Mouse (Mus musculus): ENCODE results near the gene L1cam. TPM values are rescaled to one million over a fixed set of nuclear protein-coding genes. Genes with fewer than 3 reads are reported as not detected.

L1cam gene
- total RNA-seq (2021) = 1 to 10 TPM; 2.1 to 3.7 TPM
- 2.9 and 3.3 TPM in 2 replicates for polyA plus RNA-seq (2012; rRNA removed)
- long read RNA-seq, partial matches to known transcripts = 0 of 1 reads
- long read RNA-seq, other reads (novel, unspliced or antisense) = 1 of 1 reads

DNA sequence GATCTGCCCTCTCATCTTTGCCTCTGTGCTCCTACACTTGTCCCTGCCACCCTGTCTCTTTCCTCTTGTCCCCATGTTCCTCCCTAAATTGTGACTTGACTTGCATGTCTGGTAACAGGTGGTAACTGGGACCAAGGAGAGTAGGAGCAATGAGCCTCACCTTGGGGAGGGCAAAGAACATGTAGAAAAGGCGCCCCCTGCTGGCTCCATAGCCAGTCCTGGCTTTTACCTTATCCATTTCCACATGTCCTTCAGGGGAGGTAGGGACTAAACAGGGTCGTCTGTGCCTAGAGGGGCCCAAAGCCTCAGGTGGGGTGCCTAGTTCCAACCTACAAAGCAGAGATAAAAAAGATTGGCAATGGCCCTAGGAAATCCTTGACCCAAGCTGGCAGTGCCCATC lies at the start of gene L1cam:
Gene L1cam (minus strand): TSS at position 387 of the 400 bp plus-strand sequence.
- Histone ChIP-seq H3K36me3 (ENCODE audit: control insufficient read depth, insufficient read depth, low read length) (no peaks in the 10 kb centered on the region), H3K27me3 (ENCODE audit: control insufficient read depth, insufficient read depth, low read length) (no peaks in the 10 kb centered on the region), H3K27ac (no peak within 1 kb of the TSS), H3K9ac (ENCODE audit: low read depth, low read length) (no peak within 1 kb of the TSS), H3K79me2 (replicated peaks; ENCODE audit: control insufficient read depth, insufficient read depth, low read length) (no peaks in the 10 kb centered on the region), H3K4me3 (no peak within 1 kb of the TSS), H3K4me1 (ENCODE audit: control insufficient read depth, insufficient read depth, low read length) (no peaks in the 10 kb centered on the region)
- 13% methylated on average over 2 of the region's 2 CpGs for WGBS
- peak; percentile 68 for TF ChIP-seq CTCF (IDR thresholded peaks at IDR 0.05)
- no peak for TF ChIP-seq POLR2A (IDR thresholded peaks at IDR 0.05; ENCODE audit: insufficient read depth, low read depth, low read length)
- intact Hi-C loops (cut with DNase I) = loop anchor here (2.0 kb wide), 1 partner anchor 97 kb away; no protein-coding TSS in a partner anchor
- peak; percentile 27 to 56 for DNase-seq

DNA sequence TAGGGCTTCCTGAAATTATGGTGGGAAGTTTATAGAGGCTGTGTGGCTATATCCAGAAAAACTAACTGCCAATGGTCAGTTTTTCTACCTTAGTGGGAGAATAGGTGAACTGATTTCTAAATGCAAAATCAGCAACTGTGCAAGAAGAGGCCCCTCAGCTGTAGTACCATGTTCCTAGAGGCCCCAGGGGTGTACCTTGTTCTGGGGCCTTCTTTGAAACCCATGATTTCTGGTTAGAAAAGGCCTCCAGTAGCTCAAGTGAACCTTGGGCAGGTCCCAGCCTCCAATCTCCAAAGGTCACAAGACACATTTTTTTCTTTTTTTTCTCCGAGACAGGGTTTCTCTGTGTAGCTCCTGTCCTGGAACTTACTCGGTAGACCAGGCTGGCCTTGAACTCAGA lies 46.4 kb upstream of the L1cam start:
- H3K4me3 ChIP-seq = no peak overlapping the region
- H3K79me2 ChIP-seq (replicated peaks; ENCODE audit: control insufficient read depth, insufficient read depth, low read length) = no peaks in the 10 kb centered on the region
- no peak for DNase-seq
- H3K27ac ChIP-seq = no peak overlapping the region
- H3K9ac ChIP-seq (ENCODE audit: low read depth, low read length) = no peak overlapping the region
- intact Hi-C loops (cut with DNase I) = no loop called here
- no peak for TF ChIP-seq POLR2A (IDR thresholded peaks at IDR 0.05; ENCODE audit: insufficient read depth, low read depth, low read length)
- no peak for TF ChIP-seq CTCF (IDR thresholded peaks at IDR 0.05)
- no peak for TF ChIP-seq EP300 (IDR thresholded peaks at IDR 0.05; ENCODE audit: insufficient read depth, low read depth, low read length)
- H3K27me3 ChIP-seq (ENCODE audit: control insufficient read depth, insufficient read depth, low read length) = no peaks in the 10 kb centered on the region
- H3K36me3 ChIP-seq (ENCODE audit: control insufficient read depth, insufficient read depth, low read length) = no peaks in the 10 kb centered on the region; the same call in 1 of the 2 replicates
- 65% methylated on average over 2 of the region's 2 CpGs for WGBS
- H3K4me1 ChIP-seq (ENCODE audit: control insufficient read depth, insufficient read depth, low read length) = no peaks in the 10 kb centered on the region

DNA sequence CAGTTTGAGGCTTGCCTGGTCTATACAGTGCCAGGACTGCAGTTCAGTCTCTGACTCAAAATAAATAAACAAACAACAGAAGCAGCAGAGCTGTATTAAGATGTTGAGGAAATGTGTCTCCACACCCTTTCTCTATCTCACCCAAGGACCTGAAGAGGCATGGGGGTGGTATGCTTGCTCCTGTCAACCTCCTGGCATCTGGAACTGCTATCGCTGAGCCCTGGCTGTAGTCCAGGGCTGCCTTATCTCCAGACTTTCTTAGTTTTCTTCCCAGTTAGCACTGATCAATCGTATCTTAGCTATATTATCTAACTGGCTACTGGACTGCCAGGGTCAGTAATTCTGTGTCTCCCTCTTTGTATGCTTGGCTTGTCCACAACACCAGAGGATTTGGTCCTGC lies 46.0 kb upstream of the L1cam start:
- Histone ChIP-seq H3K36me3 (ENCODE audit: control insufficient read depth, insufficient read depth, low read length) (no peaks in the 10 kb centered on the region; the same call in 1 of the 2 replicates), H3K9ac (ENCODE audit: low read depth, low read length) (no peak overlapping the region), H3K4me1 (ENCODE audit: control insufficient read depth, insufficient read depth, low read length) (no peaks in the 10 kb centered on the region), H3K79me2 (replicated peaks; ENCODE audit: control insufficient read depth, insufficient read depth, low read length) (no peaks in the 10 kb centered on the region), H3K27ac (no peak overlapping the region), H3K4me3 (no peak overlapping the region), H3K27me3 (ENCODE audit: control insufficient read depth, insufficient read depth, low read length) (no peaks in the 10 kb centered on the region)
- DNase-seq = no peak
- WGBS = 29% methylated on average over 2 of the region's 2 CpGs
- intact Hi-C loops (cut with DNase I) = no loop called here
- TF ChIP-seq POLR2A (IDR thresholded peaks at IDR 0.05; ENCODE audit: insufficient read depth, low read depth, low read length) (no peak), EP300 (IDR thresholded peaks at IDR 0.05; ENCODE audit: insufficient read depth, low read depth, low read length) (no peak), CTCF (IDR thresholded peaks at IDR 0.05) (no peak)

DNA sequence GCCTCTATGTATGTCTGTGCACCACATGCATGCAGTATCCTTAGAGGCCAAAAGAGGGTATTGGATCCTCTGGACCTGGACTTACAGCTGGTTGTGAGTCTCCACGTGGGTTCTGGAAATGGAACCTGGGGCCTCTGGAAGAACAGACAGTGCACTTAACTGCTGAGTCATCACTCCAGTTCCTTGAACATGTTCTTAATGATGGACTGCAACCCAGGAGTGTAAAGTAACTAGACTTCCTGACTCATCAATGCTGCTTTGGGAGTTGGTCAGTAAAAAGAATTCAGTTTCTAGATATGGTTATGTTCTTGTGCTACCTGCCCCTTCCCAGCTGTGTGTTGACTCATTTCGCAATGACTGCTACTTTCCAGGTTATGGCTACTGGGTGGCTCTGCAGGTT lies 36.0 kb upstream of the L1cam start:
- 79% methylated on average over 2 of the region's 2 CpGs for WGBS
- TF ChIP-seq EP300 (IDR thresholded peaks at IDR 0.05; ENCODE audit: insufficient read depth, low read depth, low read length) (no peak), POLR2A (IDR thresholded peaks at IDR 0.05; ENCODE audit: insufficient read depth, low read depth, low read length) (no peak), CTCF (IDR thresholded peaks at IDR 0.05) (no peak)

DNA sequence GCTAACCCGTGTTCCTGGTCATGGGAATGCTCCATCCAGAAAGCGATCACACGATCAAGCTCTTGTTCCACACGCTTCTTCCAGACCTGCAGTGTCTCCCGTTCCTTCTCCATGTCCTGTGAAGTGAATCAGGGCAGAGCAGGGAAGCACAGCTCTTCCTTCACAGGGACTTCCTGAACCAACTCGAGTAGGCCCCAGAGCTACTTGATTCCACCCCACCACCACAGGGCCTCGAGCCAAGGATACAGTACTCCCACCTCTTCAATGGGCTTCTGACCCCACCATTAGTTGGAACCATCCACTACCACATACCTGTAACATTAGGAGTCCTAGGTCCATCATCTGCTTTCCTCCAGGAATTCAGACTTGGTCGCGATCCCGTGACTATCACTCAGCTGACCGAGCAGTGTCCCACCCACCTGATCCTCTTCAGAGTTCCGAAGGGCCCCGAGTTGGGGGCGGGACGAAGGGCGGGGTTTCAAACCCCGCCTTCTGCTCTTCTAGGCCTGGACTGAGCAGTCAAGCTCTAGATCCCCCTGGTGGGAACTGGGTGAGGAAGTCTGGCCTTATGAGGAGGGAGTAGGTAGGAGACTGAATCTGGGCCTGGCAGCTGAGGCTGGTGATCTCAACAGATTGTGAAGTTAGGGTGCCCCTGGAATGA lies 34.6 kb upstream of the L1cam start, which contains the start of gene Renbp:
Gene Renbp (minus strand): TSS at position 449 of the 661 bp plus-strand sequence.
- peak within 1 kb of the TSS; percentile 26; the same call in 1 of the 2 replicates for H3K27ac ChIP-seq
- H3K9ac ChIP-seq (ENCODE audit: low read depth, low read length) = peak within 1 kb of the TSS; percentile 56

More for the DNA sequence above, 36.0 kb upstream of the L1cam start:
- Histone ChIP-seq H3K27ac (no peak overlapping the region), H3K79me2 (replicated peaks; ENCODE audit: control insufficient read depth, insufficient read depth, low read length) (no peaks in the 10 kb centered on the region), H3K4me3 (no peak overlapping the region), H3K27me3 (ENCODE audit: control insufficient read depth, insufficient read depth, low read length) (no peaks in the 10 kb centered on the region), H3K9ac (ENCODE audit: low read depth, low read length) (no peak overlapping the region), H3K4me1 (ENCODE audit: control insufficient read depth, insufficient read depth, low read length) (peaks cover 1% of the 10 kb centered on the region; the same call in 1 of the 2 replicates), H3K36me3 (ENCODE audit: control insufficient read depth, insufficient read depth, low read length) (no peaks in the 10 kb centered on the region)
- intact Hi-C loops (cut with DNase I) = no loop called here
- DNase-seq = no peak

DNA sequence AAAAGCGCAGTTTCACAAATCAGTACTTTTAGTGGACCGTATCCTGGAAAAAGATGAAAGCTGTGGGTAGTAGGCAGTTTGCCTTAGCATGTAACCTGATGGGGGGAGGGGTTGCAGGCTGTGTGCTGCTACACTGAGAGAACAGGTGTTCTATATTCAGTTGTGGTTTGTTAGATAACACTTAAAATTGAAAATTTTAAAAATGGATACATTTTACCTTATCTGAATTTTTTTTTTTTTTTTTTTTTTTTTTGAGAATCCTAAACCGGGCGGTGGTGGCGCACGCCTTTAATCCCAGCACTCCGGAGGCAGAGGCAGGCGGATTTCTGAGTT lies 26.6 kb upstream of the L1cam start:
- no peaks in the 10 kb centered on the region for H3K79me2 ChIP-seq (replicated peaks; ENCODE audit: control insufficient read depth, insufficient read depth, low read length)
- intact Hi-C loops (cut with DNase I) = no loop called here
- WGBS = 74% methylated on average over 8 of the region's 8 CpGs
- H3K4me3 ChIP-seq = peak overlapping the region; percentile 69
- no peaks in the 10 kb centered on the region for H3K36me3 ChIP-seq (ENCODE audit: control insufficient read depth, insufficient read depth, low read length)
- H3K4me1 ChIP-seq (ENCODE audit: control insufficient read depth, insufficient read depth, low read length) = no peaks in the 10 kb centered on the region; the same call in 1 of the 2 replicates
- DNase-seq = no peak
- peak overlapping the region; percentile 70; the same call in 1 of the 2 replicates for H3K9ac ChIP-seq (ENCODE audit: low read depth, low read length)
- no peak overlapping the region for H3K27ac ChIP-seq
- TF ChIP-seq CTCF (IDR thresholded peaks at IDR 0.05) (no peak), EP300 (IDR thresholded peaks at IDR 0.05; ENCODE audit: insufficient read depth, low read depth, low read length) (no peak), POLR2A (IDR thresholded peaks at IDR 0.05; ENCODE audit: insufficient read depth, low read depth, low read length) (no peak)
- H3K27me3 ChIP-seq (ENCODE audit: control insufficient read depth, insufficient read depth, low read length) = no peaks in the 10 kb centered on the region

More for the DNA sequence above, 34.6 kb upstream of the L1cam start, which contains the start of gene Renbp:
- Histone ChIP-seq H3K27me3 (ENCODE audit: control insufficient read depth, insufficient read depth, low read length) (no peaks in the 10 kb centered on the region), H3K79me2 (replicated peaks; ENCODE audit: control insufficient read depth, insufficient read depth, low read length) (no peaks in the 10 kb centered on the region), H3K4me1 (ENCODE audit: control insufficient read depth, insufficient read depth, low read length) (peaks cover 1% of the 10 kb centered on the region; the same call in 1 of the 2 replicates), H3K36me3 (ENCODE audit: control insufficient read depth, insufficient read depth, low read length) (no peaks in the 10 kb centered on the region), H3K4me3 (peak within 1 kb of the TSS; percentile 29; the same call in 1 of the 2 replicates)
- intact Hi-C loops (cut with DNase I) = no loop called here
- 35% methylated on average over 17 of the region's 17 CpGs for WGBS
- DNase-seq = peak; percentile 66 to 80
- TF ChIP-seq POLR2A (IDR thresholded peaks at IDR 0.05; ENCODE audit: insufficient read depth, low read depth, low read length) = peak; percentile 72
- peak; percentile 45 for TF ChIP-seq CTCF (IDR thresholded peaks at IDR 0.05)
- TF ChIP-seq EP300 (IDR thresholded peaks at IDR 0.05; ENCODE audit: insufficient read depth, low read depth, low read length) = no peak
